Mouse (Mus musculus): ENCODE data around the gene Dnmt3b.

The Dnmt3b gene

GRCm38 (mm10) chr2:153649298-153650013 is at the start of gene Dnmt3b:
Gene Dnmt3b, plus strand, starts transcription at chr2:153649450.
- peak; percentile 54 for DNase-seq (ENCODE audit: low read depth, low spot score)

- no peak for DNase-seq (ENCODE audit: low read depth, low spot score)
These were observed 49.1 kb upstream of the Dnmt3b start for GRCm38 (mm10) chr2:153600021-153600666.

- no peak for DNase-seq (ENCODE audit: low read depth, low spot score)
These were observed 48.3 kb upstream of the Dnmt3b start for GRCm38 (mm10) chr2:153600667-153601648.

GRCm38 (mm10) chr2:153603724-153604123 is 45.5 kb upstream of the Dnmt3b start:
- no peak for DNase-seq (ENCODE audit: low read depth, low spot score)

- DNase-seq (ENCODE audit: low read depth, low spot score): no peak
These were observed 42.8 kb upstream of the Dnmt3b start for GRCm38 (mm10) chr2:153606421-153606820.

GRCm38 (mm10) chr2:153607870-153608515 is 41.3 kb upstream of the Dnmt3b start:
- DNase-seq (ENCODE audit: low read depth, low spot score): no peak

GRCm38 (mm10) chr2:153609058-153609457 is 40.2 kb upstream of the Dnmt3b start:
- DNase-seq (ENCODE audit: low read depth, low spot score): no peak

- peak; percentile 71 for DNase-seq (ENCODE audit: low read depth, low spot score)
These were observed 39.7 kb upstream of the Dnmt3b start for GRCm38 (mm10) chr2:153609548-153609947.

GRCm38 (mm10) chr2:153610426-153611240 is 38.6 kb upstream of the Dnmt3b start:
- no peak for DNase-seq (ENCODE audit: low read depth, low spot score)

- no peak for DNase-seq (ENCODE audit: low read depth, low spot score)
These were observed 38.0 kb upstream of the Dnmt3b start for GRCm38 (mm10) chr2:153611241-153611630.

GRCm38 (mm10) chr2:153611743-153612142 is 37.5 kb upstream of the Dnmt3b start:
- no peak for DNase-seq (ENCODE audit: low read depth, low spot score)

GRCm38 (mm10) chr2:153612594-153613281 is 36.5 kb upstream of the Dnmt3b start:
- DNase-seq (ENCODE audit: low read depth, low spot score): no peak

- no peak for DNase-seq (ENCODE audit: low read depth, low spot score)
These were observed 32.4 kb upstream of the Dnmt3b start for GRCm38 (mm10) chr2:153616893-153617292.

GRCm38 (mm10) chr2:153618439-153618838 is 30.8 kb upstream of the Dnmt3b start:
- no peak for DNase-seq (ENCODE audit: low read depth, low spot score)

- no peak for DNase-seq (ENCODE audit: low read depth, low spot score)
These were observed 30.4 kb upstream of the Dnmt3b start for GRCm38 (mm10) chr2:153618889-153619288.

- DNase-seq (ENCODE audit: low read depth, low spot score): no peak
These were observed 26.8 kb upstream of the Dnmt3b start for GRCm38 (mm10) chr2:153622449-153622848.

GRCm38 (mm10) chr2:153630950-153631349 is 18.3 kb upstream of the Dnmt3b start:
- no peak for DNase-seq (ENCODE audit: low read depth, low spot score)

- peak; percentile 78 for DNase-seq (ENCODE audit: low read depth, low spot score)
These were observed 17.0 kb upstream of the Dnmt3b start, which contains the start of gene Commd7 for GRCm38 (mm10) chr2:153631976-153632870. Gene Commd7, minus strand, starts transcription at chr2:153632781.

GRCm38 (mm10) chr2:153632871-153633226 is 16.4 kb upstream of the Dnmt3b start:
- no peak for DNase-seq (ENCODE audit: low read depth, low spot score)
